Mouse (Mus musculus) liver, embryonic 14.5 days (tissue): ENCODE measurements at regions not wholly inside any gene's neighbourhood (a gene's known extent, or its start where the extent isn't known, plus 50 kb on each side); places are given as distances from the start of the nearest gene placed in this dataset.

ENCODE experiments used
- ATAC-seq: fragments of 200-750 bp; cut with Nextera tagmentation; 2 replicates; pipeline ENCODE4 v1.8.0; 2017; ENCODE audit warnings: moderate number of reproducible peaks, mild to moderate bottlenecking, moderate library complexity; ENCODE audit not compliant: insufficient read depth
- DNase-seq, 3 experiments: peaks; one replicate each; pipeline ENCODE4 v3.0.0-alpha.2; 2012 to 2013; ENCODE audit warnings: low read depth in 3 of 3, low spot score in 3 of 3
- H3K27ac ChIP-seq: fragments of 300-500 bp; sonication (generic); 2 replicates; pipeline ENCODE4 v1.5.1; 2014; ENCODE audit warnings: moderate library complexity, mild to moderate bottlenecking, control low read depth, inconsistent platforms
- H3K27me3 ChIP-seq: fragments of 300-500 bp; sonication (generic); 2 replicates; pipeline ENCODE4 v1.6.1; 2014; ENCODE audit warnings: mild to moderate bottlenecking, low read length, moderate library complexity; ENCODE audit not compliant: control insufficient read depth, insufficient read depth
- H3K36me3 ChIP-seq: fragments of 300-500 bp; sonication (generic); replicated peaks from 2 replicates; pipeline ENCODE4 v1.6.1; 2014; ENCODE audit warnings: low read depth; ENCODE audit not compliant: control insufficient read depth, insufficient read depth
- H3K4me1 ChIP-seq, 2 experiments: fragments of 200-500 bp in 1 of 2; fragments of 300-500 bp in 1 of 2; sonication (generic) in 1 of 2; replicated peaks; 2 replicates each; pipeline ENCODE4 v1.6.1; 2012 to 2014; ENCODE audit warnings: antibody characterized with exemption in 1 of 2, inconsistent platforms in 1 of 2, low read length in 1 of 2; ENCODE audit not compliant: control insufficient read depth in 2 of 2, insufficient read depth in 2 of 2
- H3K4me2 ChIP-seq: fragments of 300-500 bp; sonication (generic); 2 replicates; pipeline ENCODE4 v1.6.1; 2014; ENCODE audit warnings: low read depth, mild to moderate bottlenecking, control low read depth, moderate library complexity
- H3K4me3 ChIP-seq, 2 experiments: fragments of 200-500 bp in 1 of 2; fragments of 300-500 bp in 1 of 2; sonication (generic) in 1 of 2; 2 replicates each; pipeline ENCODE4 v1.5.1; 2012 to 2014; ENCODE audit warnings: low read depth in 2 of 2, low read length in 2 of 2, mild to moderate bottlenecking in 2 of 2, control low read depth in 1 of 2, inconsistent platforms in 1 of 2, moderate library complexity in 1 of 2; ENCODE audit not compliant: insufficient read depth in 1 of 2
- H3K9ac ChIP-seq: fragments of 300-500 bp; sonication (generic); replicated peaks from 2 replicates; pipeline ENCODE4 v1.6.1; 2014; ENCODE audit warnings: mild to moderate bottlenecking, control low read depth, moderate library complexity
- H3K9me3 ChIP-seq: fragments of 300-500 bp; sonication (generic); 2 replicates; pipeline ENCODE4 v1.6.1; 2016; ENCODE audit warnings: low read length, mixed read lengths; ENCODE audit not compliant: control insufficient read depth
- CTCF ChIP-seq: IDR thresholded peaks from 2 replicates; pipeline ENCODE4 v1.5.1; 2016; ENCODE audit warnings: antibody characterized with exemption, low read depth, control low read depth
- EP300 ChIP-seq: IDR thresholded peaks from 2 replicates; pipeline ENCODE4 v1.6.1; 2016; ENCODE audit warnings: antibody characterized with exemption, low read depth
- WGBS: fragments of 180-500 bp; shearing (Covaris S2); extraction: QIAGEN DNeasy Blood & Tissue Kit; methylation state at CpG from one replicate; pipeline ENCODE4 v1.1.7; 2014; ENCODE audit not compliant: insufficient replicate concordance; 5-methylcytosine and 5-hydroxymethylcytosine counted together

DNA sequence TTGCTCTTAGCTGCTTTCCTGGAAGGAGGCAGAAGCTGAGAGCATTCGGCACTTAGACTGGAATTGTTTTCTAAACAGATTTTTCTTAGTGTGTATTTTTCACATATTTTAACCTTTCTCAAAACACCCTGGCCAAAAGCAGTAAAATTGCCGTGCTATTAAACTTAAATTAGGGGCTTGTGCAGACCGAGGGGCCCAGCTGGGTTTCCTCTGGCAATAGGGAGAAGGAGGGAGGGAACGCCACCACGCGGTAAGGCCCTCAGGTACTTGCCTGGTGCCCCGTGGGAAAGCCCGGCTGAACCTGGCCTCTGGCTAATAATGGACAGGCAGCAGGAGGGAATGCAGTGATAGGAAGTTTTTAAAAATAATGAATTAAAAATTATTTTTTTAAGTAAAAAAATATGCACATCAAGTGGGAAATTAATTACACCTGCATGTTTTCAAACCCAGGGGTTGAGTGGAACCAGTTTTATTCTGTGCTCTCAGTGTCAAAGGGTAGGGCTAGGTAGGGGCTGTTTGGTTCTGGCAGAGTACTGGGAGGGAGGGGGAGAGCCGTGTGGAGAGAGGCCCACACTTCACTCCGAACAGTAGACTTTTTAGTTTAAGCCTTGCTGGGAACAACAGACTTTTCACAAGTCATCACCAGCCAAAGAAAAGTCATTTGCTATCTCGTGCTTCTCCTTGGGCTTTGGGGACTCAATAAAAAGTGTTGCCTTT lies 543.8 kb downstream of the Ccdc171 start:
- H3K9me3 ChIP-seq: no peaks in the 10 kb centered on the region
- no peaks in the 10 kb centered on the region for H3K27me3 ChIP-seq
- no peak overlapping the region for H3K9ac ChIP-seq
- H3K27ac ChIP-seq: no peak overlapping the region
- peaks cover 0 to 7% of the 10 kb centered on the region in 2 experiments; a peak in 1 of 4 replicates for H3K4me1 ChIP-seq
- TF ChIP-seq EP300 (no peak), CTCF (no peak)
- WGBS: 52% methylated on average over 11 of the region's 11 CpGs
- no peak overlapping the region for H3K4me2 ChIP-seq
- ATAC-seq (no peak), DNase-seq (no peak)
- no peaks in the 10 kb centered on the region for H3K36me3 ChIP-seq
- no peak overlapping the region for H3K4me3 ChIP-seq

DNA sequence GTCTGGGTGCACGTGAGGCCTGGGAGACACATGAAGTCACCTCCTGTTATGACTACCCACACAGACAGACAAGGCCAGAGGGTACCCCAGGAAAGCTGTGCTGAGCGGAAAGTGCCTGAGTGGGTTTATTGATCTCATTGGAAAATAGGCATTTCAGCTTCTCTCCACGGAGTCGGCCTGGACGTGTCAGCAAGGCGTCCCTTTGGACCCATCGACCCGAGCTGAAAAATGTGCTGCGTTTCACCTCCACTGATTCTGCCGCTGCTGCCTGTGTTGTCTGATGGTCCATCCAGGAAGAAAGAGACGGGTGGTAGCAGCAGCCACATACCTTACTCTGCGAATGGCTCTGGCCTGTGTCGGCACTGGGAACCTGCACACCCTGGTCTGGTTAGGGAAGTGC lies 544.3 kb downstream of the Ccdc171 start:
- Histone ChIP-seq H3K4me3 (no peak overlapping the region), H3K27ac (no peak overlapping the region), H3K4me1 (peaks cover 0 to 7% of the 10 kb centered on the region in 2 experiments; a peak in 1 of 4 replicates), H3K9ac (no peak overlapping the region), H3K9me3 (no peaks in the 10 kb centered on the region), H3K27me3 (no peaks in the 10 kb centered on the region), H3K36me3 (no peaks in the 10 kb centered on the region), H3K4me2 (no peak overlapping the region)
- no peak for ATAC-seq
- TF ChIP-seq EP300 (no peak), CTCF (no peak)
- WGBS: 63% methylated on average over 13 of the region's 13 CpGs
- no peak for DNase-seq

DNA sequence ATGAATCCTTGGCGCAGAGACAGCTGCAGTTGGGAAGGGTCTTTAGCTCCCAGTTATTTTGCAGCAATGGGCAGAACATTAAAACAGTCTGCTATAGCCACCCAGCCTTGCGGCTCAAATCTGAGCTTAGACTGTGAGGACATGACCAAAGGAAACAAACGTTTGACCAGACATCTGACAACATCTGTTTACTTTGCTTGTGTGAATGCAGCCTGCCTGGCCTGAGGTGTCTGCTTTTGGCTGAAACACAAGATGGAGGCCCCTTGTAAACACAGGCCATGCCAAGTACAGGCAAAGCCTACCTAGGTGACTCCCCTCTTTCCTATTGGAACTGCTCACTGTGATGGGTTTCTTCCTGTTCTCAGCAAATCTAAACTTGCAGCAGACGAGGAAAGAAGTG lies 544.7 kb downstream of the Ccdc171 start:
- H3K4me2 ChIP-seq: no peak overlapping the region
- H3K4me3 ChIP-seq: no peak overlapping the region
- no peak overlapping the region for H3K9ac ChIP-seq
- no peak overlapping the region for H3K27ac ChIP-seq
- H3K27me3 ChIP-seq: no peaks in the 10 kb centered on the region
- H3K9me3 ChIP-seq: no peaks in the 10 kb centered on the region
- no peak for ATAC-seq
- TF ChIP-seq CTCF: no peak
- 47% methylated on average over 4 of the region's 4 CpGs for WGBS
- no peak for DNase-seq
- peaks cover 0 to 7% of the 10 kb centered on the region in 2 experiments; a peak in 1 of 4 replicates for H3K4me1 ChIP-seq
- H3K36me3 ChIP-seq: no peaks in the 10 kb centered on the region

DNA sequence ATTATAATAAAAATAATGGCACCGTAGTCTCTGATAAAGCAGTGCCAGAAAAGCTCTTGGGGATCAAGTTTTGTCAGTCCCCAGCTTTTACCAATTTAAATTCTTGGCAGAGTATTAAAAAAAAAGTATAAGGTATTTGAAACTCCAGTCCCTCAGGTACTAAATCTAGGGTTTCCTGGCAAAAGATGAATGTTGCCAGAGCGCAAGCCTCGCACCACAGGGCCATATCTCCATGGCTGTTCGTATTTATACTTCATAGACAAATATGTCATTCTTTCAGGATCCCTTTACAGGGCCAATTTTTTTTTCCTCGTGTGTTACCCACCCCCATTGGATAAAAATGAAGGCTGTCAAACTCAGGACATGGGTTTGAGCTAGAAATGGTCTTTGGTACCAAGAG lies 546.8 kb downstream of the Ccdc171 start:
- Histone ChIP-seq H3K27ac (no peak overlapping the region), H3K4me1 (peaks cover 0 to 7% of the 10 kb centered on the region in 2 experiments; a peak in 1 of 4 replicates), H3K36me3 (no peaks in the 10 kb centered on the region), H3K9ac (no peak overlapping the region), H3K4me2 (no peak overlapping the region), H3K4me3 (no peak overlapping the region), H3K27me3 (no peaks in the 10 kb centered on the region), H3K9me3 (no peaks in the 10 kb centered on the region)
- ATAC-seq (no peak), DNase-seq (no peak)
- WGBS: 58% methylated on average over 5 of the region's 5 CpGs
- no peak for TF ChIP-seq CTCF
- no peak for TF ChIP-seq EP300

DNA sequence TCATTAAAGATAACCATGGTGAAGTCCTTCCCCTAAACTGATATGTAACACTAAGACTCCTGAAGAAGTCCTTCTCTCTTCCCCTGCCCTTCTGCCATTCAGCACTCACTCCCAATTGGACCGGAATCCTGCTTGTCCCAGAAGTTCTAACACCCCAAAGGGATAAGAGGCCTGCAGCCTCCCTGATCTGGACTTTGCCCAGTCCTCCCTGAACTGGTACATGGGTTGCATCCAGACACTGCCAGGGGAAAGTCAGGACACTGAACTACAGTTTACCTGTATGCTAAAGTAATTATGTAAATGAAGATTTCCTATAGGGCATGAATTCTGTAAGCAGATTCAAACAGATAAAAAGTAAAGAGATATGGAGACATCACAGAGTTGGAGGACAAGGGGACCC lies 551.2 kb downstream of the Ccdc171 start:
- no peak for ATAC-seq
- Histone ChIP-seq H3K27me3 (no peaks in the 10 kb centered on the region), H3K4me3 (no peak overlapping the region), H3K4me1 (no peaks in the 10 kb centered on the region), H3K9ac (no peak overlapping the region), H3K9me3 (no peaks in the 10 kb centered on the region), H3K27ac (no peak overlapping the region), H3K4me2 (no peak overlapping the region), H3K36me3 (no peaks in the 10 kb centered on the region)
- TF ChIP-seq EP300: no peak
- TF ChIP-seq CTCF: no peak
- no peak for DNase-seq
- 47% methylated on average over 1 of the region's 1 CpGs for WGBS
